Mouse (Mus musculus) megakaryocyte, embryonic 14.5 days (primary cell): ENCODE data around the gene Nr2e1. TPM values are rescaled to one million over a fixed set of nuclear protein-coding genes. Genes with fewer than 3 reads are reported as not detected.

Experiments
- H3K27me3 ChIP-seq: replicated peaks from 2 replicates; pipeline ENCODE3; 2012; ENCODE audit warnings: inconsistent platforms
- H3K36me3 ChIP-seq: replicated peaks from 2 replicates; pipeline ENCODE3; 2012; ENCODE audit warnings: low read length, inconsistent platforms, mixed read lengths
- H3K4me1 ChIP-seq: 2 replicates; pipeline ENCODE4 v1.6.1; 2012; ENCODE audit warnings: inconsistent platforms
- H3K4me3 ChIP-seq: replicated peaks from 2 replicates; pipeline ENCODE3; 2012; ENCODE audit warnings: moderate library complexity, mild to moderate bottlenecking, inconsistent platforms
- H3K9me3 ChIP-seq: 2 replicates; pipeline ENCODE4 v1.6.1; 2012; ENCODE audit warnings: inconsistent platforms
- FLI1 ChIP-seq: IDR thresholded peaks from 2 replicates; pipeline ENCODE4 v1.6.1; 2012; ENCODE audit warnings: low read length, inconsistent platforms, mixed read lengths
- GATA1 ChIP-seq: IDR thresholded peaks from 3 replicates; pipeline ENCODE4 v1.6.1; 2012; ENCODE audit warnings: mixed read lengths, low read length, inconsistent platforms, borderline replicate concordance
- polyA plus RNA-seq: library from polyadenylated mRNA; stranded (reverse); fragments of >175 nt; gene quantifications from 2 replicates; pipeline ENCODE4 v1.2.3, GENCODE M21; 2012; ENCODE audit warnings: low replicate concordance; ENCODE audit not compliant: insufficient read depth

Gene Nr2e1
- polyA plus RNA-seq, 1 experiment = not detected

DNA sequence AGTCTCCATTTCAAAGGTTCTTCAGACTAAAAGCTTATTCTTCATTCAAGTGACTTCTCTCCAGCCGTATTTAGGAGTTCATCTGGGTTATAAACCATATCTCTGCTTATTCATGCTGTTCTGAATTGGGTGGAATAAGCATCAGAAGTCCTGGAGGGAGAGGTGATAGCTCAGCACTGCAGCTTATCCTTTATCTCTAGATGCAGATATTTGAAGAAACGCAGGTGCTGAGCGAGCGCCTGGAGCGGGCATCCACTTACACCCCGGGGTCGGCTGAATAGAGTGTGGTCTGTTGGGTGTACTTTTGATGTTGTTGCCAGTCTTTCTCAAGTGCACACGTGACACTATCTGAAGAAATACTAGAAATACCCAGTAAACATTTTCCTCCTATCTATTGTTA is 65.1 kb downstream of the Nr2e1 start:
- peaks cover 56% of the 10 kb centered on the region for H3K36me3 ChIP-seq
- no peak overlapping the region for H3K4me3 ChIP-seq
- no peaks in the 10 kb centered on the region for H3K27me3 ChIP-seq
- TF ChIP-seq FLI1 (no peak), GATA1 (no peak)
- H3K9me3 ChIP-seq = no peaks in the 10 kb centered on the region
- H3K4me1 ChIP-seq = peaks cover 66% of the 10 kb centered on the region

DNA sequence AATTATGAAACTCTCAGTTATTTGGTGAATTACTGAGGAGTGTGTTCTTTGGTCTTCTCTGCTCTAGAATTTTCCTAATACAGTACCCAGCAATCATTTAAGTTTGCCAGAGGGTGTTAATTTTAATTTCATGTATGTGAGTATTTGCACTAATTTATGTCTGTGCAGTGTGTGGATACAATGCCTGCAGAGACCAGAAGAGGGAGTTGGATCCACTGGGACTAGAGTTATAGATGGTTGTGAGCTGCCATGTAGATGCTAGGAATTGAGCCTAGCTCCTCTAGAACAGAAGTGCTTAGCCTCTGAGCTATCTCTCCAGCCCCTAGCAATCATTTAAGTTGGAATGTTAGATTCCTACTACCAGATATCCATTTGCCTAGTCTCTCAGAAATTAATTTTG is 69.3 kb downstream of the Nr2e1 start:
- Histone ChIP-seq H3K4me1 (peaks cover 50% of the 10 kb centered on the region), H3K4me3 (no peak overlapping the region), H3K9me3 (no peaks in the 10 kb centered on the region), H3K36me3 (peaks cover 76% of the 10 kb centered on the region), H3K27me3 (no peaks in the 10 kb centered on the region)
- TF ChIP-seq FLI1 (no peak), GATA1 (no peak)

Other genes starting within 250 kb of the Nr2e1 start
- 4.1 and 9.4 TPM in 2 replicates for gene Afg1l, start 105.1 kb downstream of the Nr2e1 start, polyA plus RNA-seq
- gene Snx3, start 81.6 kb downstream of the Nr2e1 start, polyA plus RNA-seq = 155 and 278 TPM in 2 replicates
- 7.5 and 13.0 TPM in 2 replicates for gene Ostm1, start 190 bp upstream of the Nr2e1 start, polyA plus RNA-seq
- 2.0 and 18.0 TPM in 2 replicates for gene Sec63, start 177.9 kb upstream of the Nr2e1 start, polyA plus RNA-seq